Mouse (Mus musculus) heart, adult 9 months (tissue): ENCODE results near the gene Cep128.

Source experiments
- DNase-seq, 2 experiments: peaks; one replicate each; pipeline ENCODE4 v3.0.0; 2022; ENCODE audit warnings: low spot score in 2 of 2

Cep128 gene

DNA sequence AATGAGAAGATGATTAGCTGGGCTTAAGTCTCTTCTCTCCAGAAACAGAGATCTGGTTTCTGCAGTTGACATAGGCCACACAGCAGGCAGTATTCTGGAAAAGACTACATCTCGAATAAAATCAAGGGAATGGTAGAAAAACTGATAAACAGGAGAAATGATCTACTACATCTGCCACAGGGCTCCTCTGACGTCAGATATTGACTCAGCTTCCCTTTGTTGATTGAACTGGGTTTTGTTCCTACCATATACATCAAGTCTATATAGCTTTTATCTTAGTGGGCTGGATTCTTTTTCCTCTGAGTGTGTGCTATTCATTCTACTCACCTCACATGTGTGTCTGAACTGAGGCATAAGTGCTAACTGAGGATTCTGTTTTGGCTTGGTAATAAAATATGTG, 200.3 kb downstream of the Cep128 start:
- DNase-seq = no peak

DNA sequence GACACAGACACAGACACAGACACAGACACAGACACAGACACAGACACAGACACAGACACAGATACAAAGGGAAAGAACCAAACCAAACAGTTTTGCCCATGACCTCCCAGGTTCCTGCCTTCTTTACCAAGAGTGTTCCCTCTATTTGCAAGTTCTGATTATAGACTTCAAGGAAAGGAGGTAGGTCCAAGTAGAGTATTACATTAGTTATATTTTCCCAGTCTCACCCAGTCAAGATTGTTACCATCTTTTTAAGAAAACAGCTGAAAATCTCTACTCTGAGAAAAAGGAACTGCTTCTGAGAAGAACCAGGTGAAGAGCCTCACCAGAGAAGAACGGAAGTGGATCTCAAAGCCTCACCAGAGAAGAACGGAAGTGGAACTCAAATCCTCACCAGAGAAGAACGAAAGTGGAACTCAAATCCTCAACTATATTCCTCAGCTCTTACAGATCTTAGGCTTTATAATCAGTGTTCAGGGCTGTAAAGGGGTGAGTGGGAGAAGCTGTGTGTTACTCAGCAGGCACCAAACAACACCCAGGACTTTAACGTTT, 200.8 kb downstream of the Cep128 start:
- DNase-seq = no peak

DNA sequence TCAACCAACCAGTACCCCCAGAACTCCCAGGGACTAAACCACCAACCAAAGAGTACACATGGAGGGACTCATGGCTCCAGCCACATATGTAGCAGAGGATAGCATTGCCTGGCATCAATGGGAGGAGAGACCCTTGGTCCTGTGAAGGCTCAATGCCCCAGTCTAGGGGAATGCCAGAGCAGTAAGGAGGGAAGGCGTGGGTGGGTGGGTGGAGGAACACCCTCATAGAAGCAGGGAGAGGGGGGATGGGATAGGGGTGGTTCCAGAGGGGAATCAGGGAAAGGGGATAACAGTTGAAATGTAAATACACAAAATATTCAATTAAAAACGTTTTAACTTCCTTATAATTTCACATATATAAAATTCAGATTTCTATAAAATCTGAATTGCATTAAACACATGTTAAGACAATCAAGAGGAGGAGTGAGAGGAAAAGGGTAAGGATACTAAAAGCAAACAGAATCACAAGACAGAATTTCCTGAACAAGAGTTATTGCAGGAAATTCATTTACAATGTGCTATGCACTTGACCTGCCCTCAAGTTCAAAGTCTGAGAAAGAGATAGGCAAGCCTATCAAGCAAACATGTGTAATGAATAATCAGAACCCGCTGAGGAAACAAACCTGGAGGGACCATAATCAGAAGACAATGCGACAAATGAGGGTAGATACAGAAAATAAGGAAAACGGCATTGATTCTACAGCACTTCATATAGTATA, 207.2 kb downstream of the Cep128 start:
- DNase-seq = no peak

DNA sequence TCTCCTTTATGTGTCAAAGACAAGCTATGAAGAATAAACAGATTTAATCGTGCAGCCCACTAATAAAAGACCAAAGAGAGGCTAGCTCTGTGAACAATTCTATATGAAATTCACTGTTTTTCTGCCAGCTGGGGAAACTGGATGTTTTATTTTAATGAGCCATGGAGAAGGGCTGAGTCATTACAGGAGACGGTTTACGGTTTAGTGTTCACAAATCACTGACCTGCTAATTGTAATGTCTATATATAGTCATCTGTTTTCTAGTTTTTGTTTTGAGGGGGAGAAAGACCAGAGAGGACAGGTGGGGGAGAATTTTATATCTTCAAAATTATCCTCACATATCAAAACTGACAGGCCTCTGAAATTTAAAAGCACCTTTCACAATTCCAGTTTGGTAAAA, 212.6 kb downstream of the Cep128 start:
- no peak for DNase-seq

DNA sequence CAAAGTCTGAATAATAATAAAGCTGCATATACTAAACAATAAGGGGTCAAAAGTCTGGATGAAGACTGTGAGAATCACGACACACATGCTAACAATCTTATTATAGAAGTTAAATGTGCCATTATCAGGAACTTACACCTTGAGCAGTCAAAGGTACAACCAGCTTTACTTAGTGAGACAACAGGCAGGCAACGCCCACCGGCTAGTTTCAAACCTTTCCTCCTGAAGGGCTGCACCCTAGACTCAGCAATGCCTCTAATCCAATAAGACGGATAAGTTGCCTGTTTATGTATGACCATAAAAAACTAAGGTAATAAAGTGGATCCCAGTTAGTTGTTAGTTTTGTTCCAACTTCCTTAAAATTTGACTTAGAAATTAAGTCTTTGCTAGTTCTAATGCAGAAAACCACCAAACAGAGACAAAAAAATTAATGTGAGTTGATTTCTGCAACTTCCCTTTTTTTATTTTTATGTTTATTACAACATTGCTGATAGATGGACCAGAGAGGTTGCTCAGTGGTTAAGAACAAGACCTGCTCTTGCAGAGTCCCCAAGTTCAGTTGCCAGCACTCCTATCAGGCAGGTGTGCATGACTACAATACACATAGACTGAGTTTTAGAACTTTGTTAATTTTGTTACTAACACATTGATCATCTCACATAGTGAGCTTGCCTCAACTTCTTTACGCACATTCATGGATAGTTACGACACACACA, 223.0 kb downstream of the Cep128 start:
- DNase-seq = no peak

DNA sequence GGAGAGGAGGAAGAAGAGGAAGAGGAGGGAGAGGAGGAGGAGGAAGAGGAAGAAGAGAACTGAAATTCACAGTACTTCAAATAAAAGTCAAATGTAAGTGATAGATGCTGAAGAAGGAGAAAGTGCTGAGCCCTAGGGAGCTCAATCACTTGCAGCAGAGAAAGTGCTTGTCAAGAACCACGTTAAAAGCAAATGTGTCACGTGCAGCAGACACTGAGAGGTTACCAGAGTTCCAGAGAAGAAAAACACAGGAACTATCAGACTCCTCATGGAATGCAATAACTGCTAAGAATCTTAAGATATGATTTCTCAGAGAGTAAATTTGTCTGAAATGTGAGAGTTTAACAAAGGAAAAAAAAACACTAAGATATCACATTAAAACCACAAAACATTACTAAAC, 225.7 kb downstream of the Cep128 start:
- no peak for DNase-seq

DNA sequence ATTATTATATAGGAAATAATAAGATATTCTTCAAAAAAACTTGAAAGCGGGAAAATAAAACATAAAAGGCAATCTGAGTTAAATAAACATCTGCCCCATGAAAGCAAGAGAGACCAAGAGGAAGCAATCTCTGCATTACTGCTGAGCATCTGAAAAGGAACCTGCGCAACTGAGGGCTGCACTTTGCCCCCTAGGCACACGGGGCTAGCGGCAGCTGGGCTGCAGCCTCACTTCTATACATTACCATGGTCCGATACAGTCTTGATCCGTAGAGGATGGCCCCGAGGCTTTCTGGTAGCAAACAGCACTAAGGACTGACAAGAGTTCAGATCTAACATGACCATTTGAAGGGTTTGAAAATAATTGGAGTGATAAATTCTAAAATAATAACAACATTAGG, 230.2 kb downstream of the Cep128 start:
- no peak for DNase-seq

DNA sequence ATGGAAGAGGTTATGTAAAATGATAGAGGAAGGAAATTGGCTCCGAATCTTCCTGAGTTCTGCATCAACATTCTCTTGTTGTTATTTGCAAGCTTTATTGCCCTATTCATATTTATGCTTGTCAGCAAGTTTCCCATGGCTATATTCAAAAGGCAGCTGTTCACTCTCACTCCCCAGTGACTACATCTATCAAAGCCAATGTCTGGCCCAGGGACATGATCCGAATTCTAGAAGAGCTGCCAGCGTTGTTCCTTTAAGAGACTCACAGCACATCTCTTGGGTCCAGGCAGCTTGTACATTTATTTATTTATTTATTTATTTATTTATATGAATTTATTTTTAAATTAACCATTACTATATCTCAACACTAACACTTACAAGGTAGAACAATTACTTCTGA, 235.1 kb downstream of the Cep128 start:
- DNase-seq = no peak

DNA sequence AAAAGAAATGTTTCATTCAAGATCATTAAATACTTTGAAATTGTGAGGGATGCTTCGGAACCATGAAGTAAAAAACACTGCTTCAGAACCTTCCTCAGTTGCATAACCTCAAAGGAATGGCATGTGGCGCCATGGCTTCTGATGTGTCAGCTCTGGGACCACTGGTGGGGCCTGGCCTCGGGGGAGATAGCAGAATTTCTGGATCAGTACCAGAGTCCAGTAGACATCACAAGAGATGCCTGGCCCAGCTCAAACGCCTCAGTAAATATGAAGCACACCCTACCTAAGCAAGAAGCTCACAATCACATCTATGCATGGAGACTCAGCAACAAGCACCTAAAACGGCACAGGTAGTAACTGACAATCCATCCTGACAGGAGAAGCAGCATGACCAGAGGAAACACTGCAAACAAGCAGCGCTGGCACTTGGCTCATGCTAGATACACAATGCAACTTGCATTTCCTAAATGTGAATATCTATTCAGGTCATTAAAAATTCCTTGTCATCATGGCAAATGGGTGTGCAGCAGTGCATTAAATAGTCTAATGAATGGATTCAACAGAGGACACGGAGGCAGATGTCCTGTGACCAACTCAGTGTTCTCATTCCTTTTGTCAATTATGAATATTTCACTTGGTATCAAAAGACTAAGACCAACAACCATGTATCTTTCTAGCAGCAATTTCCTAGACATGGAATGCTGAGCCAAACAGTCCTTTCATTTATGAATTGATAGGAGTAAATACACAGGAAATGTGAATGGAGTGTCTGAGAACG, 249.3 kb downstream of the Cep128 start:
- DNase-seq = no peak

DNA sequence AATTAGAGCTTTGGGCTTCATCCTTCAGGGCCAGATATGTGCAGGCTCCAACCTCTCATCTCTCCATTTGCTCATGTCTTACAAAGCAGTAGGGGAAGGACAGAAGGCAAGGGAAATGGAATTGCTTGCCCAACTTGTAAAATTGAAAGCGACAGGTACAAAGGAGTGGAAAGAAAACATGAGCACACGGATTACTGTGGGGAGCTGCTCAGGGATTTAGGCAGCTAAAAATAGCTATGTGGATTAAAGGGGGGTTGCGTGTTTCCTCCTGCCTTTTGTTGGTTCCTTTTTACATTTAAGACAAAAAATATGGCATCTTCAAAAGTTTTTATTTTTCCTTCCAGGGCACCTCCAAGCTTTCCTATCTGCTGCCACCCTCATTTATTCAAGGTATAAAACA, 269.2 kb downstream of the Cep128 start:
- no peak for DNase-seq

DNA sequence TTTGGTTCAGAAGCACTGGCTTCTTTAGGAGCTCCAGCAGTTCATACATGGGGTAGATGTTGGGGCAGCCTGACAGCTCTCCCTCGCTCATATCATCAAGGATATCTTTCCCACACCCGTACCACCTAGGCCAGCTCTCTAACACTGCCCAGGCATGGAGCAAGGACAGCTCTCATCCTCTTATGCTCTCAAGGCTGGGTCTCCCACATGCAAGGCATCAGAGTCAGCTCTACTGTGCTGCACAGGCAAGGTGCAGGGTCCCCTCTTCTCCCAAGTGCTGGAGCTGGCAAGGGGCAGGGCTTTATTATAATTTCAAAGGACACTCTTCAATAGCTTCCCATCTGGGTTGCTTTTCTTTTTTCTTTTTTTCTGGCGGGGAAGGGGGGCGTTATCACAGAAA, 280.9 kb downstream of the Cep128 start:
- no peak for DNase-seq

DNA sequence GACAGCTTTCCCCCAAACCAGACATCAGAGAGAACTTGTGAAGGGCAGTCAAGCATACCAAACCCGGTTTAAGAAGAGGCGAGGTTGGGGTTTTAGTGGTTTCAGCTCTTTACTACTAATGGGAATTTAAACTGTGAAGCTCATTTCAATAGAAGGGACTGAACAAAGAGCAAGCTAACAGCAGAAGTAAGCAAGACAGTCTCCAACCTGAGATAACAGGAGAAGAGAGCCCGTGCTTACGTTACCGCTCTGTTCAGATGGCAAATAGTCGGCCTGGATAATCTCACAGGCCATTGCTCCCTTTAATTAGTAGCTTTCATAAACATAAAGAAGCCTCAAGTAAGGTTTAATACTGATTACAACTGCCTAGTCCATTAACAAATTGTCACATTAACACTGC, 286.3 kb downstream of the Cep128 start:
- no peak for DNase-seq

DNA sequence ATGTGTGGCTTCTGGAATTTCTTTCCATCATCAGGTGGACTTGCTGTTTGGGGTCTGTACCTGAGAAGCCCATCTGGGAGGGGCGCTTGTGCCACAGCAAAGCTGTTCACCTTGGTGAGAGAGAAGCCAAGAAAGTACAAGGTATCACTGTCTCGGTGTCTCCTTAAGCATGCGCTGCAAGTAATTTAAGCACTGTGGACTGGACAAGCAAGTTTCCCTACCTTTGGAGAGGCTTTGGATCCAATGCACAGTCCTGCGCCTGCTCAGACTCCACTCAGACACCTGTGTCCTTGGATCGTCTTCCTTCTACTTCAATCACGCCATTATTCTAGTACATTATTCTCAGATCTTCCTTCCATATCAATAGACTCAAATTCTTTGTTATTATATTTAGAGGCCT, 288.0 kb downstream of the Cep128 start:
- no peak for DNase-seq

DNA sequence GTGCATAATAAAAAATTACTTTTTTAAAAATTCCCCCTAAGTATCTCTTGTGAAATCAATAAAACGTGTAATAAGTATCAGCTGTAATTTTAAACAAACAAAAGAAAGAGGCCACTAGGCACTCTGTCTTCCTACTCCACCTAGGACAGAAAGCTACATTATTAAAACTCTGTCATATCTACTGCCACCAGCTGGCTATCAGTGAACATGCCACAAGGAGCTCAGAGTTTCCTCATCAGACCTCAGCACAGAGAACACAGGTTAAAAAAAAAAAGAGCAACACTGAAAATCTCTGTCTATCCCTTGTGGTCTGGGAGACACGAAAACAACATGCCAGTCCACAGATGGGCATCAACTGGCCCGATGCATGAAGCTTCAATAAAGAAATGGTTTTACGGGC, 295.9 kb downstream of the Cep128 start:
- DNase-seq = no peak

DNA sequence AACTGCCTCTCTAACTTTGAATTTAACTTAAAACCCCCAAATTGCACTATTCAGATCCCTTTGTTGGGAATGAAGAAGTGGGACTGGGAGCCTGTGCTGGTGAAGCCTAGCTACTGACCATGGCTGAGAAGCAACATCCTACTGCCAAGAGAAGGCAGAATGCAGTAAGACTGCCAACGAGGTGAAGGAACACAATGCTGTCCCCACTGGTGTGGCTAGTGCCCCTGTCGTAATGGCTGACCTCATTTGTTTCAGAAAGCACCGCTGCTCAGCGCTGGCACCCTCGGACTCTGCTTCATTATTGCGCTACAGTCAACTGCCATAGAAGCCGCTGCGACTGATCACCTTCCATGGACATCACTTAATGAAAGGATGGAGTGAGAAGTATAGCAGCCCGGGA, 298.2 kb downstream of the Cep128 start:
- no peak for DNase-seq

DNA sequence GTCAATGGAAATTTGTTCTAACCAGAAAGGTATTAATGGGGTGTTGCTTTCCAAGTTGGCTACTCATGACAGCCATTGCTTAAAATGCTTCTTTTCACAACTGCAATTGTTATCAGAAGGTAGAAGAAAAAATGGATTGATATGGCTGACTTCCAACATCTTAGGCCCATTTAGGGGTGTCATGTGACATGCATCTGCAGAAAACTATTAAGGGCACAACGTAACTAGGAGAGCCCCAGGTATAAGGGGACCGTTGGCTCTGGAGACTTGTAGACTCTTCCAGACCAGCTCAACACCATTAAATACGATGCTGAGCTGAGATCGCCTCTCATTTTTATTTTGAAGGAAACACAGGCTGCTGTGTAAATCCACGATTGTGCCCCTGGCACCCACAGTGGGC, 308.6 kb downstream of the Cep128 start:
- DNase-seq = no peak

DNA sequence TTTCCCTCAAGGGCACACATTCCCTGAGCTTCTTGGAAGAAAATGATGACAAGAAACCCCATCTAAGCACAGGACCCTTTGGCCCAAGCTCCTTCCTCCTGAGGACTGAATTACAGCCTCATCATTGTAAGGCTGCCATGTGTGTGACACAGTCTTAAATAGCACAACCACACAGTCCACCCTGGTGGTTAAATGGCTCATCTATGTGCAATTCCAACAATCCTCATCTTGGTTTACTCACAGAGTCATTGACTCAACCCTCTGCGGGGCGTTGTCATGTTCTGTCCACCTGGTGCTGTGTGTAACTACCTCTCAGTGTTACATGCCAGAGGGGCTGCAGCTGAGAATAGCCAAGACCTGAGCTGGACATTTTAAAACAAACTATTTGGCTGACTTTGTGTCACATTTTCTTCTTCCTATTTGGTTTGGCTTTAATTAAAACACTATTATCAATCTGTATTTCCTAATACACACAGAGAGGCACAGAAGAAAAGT, 313.6 kb downstream of the Cep128 start:
- no peak for DNase-seq

DNA sequence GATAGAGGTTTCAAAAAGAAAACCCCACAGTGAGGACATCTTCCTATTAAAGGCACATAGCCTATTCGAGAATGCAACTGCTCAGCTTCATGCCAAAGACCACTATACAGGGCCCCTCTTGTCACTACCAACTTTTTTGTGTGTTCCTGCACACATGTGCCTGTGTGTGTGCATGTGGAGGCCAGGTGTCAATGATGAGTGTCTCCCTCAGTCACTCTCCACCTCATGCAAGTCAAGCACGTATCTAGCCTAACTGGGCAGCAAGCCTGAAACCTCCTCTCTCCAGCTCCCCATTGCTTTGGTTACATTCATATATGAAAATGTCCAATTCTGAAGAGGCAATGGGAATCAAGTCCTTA, 317.1 kb downstream of the Cep128 start:
- DNase-seq = no peak

DNA sequence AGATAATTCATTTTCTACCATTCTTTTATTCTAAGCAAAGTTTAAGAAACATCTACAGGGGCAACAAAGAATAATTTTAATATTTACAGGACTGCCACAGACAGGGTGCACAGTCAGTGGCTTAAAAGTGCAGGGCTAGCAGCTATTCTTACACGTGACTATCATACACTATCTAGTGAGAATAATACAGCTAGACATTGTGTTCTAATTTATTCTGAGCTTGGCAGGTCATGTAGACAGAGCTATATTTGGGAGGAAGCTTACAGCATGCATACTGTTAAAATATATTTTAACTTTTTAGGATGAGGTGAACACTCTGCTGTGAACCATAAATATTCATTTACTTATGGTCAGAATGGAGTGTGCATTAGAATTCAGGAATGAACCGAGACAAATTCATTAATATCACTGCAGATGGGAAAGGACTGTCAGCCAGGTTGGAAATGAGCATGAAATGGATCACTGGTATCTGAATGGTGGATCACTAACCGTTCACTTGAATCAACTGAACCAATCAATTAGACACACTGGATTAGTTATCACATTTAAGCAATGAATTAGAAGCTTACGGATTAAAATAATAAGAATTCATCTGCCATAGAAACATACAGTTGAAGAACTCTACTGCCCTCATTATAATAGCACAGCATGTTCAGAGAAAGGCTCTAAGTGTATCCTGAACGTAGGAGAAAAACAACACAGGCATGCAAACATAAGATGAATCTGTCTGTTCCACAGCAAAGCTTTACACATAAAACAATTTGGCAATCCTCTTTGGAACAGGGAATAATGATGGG, 317.7 kb downstream of the Cep128 start:
- no peak for DNase-seq

DNA sequence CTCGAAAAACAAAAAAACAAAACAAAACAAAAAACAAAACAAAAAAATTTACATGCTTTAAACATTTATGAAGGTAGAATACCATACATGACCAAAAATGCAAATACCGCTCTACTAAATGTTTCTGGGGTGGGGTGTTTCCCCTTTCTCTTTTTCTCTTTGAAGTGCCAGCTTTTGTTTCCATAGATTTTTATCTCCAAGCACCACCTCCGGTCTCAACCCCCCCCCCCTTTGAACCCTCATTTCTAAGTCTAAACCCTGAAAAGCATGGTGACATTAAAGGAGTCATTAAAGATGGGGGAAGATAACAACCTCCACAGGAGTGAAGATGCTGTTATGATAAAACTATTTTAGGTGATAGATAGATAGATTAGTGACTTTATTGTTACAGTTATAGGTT, 318.8 kb downstream of the Cep128 start:
- no peak for DNase-seq

DNA sequence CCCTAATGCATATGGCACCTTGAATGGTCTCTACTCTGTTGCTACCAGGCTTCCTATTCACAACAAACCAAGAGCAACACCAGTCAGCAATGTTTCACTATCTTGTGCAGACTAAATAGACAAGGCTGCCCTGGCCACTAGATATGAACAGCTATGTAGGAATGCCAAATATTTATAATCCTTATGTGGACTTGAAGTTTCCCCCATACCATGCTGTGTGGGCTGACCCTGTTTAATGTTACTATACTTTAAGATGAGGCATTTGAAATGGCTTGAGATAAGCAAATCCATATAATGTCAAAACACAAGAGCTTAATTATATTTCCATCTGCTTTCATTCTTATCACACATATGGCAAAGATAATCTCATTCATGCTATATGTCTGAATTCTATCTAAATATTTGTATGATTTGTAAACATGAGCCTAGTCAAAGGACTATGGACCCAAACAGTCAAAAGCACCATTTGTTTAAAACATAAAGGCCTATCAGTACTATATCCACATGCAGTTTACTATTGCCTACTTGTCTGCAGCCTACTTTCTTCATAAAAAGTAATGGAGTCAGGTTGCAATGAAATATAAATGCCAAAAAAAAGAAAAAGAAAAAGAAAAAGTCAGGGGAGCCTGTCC, 319.7 kb downstream of the Cep128 start:
- no peak for DNase-seq
